Mouse (Mus musculus) heart, embryonic 14.5 days (tissue): ENCODE data around the gene Prr23a3. TPM values are rescaled to one million over a fixed set of nuclear protein-coding genes. Genes with fewer than 3 reads are reported as not detected.

ENCODE experiments used
- polyA plus RNA-seq: library from polyadenylated mRNA; unstranded; fragments of >200 nt; fragmentation: Nextera tagmentation; extraction: Ambion mirVana; gene quantifications from 2 replicates; pipeline ENCODE4 v1.2.1, GENCODE M21; 2014

Prr23a3 gene
- polyA plus RNA-seq, 1 experiment from 2014 or later: not detected

Other genes starting within 250 kb of the Prr23a3 start
- gene Prr23a1, start 22.3 kb upstream of the Prr23a3 start, polyA plus RNA-seq: not detected in 2 replicates
- not detected in 2 replicates for gene Prr23a2, start 8.3 kb upstream of the Prr23a3 start, polyA plus RNA-seq
- not detected in 2 replicates for gene 7420426K07Rik, start 38.4 kb downstream of the Prr23a3 start, polyA plus RNA-seq
- not detected in 2 replicates for gene Foxl2, start 90.5 kb downstream of the Prr23a3 start, polyA plus RNA-seq
- gene Faim, start 121.6 kb downstream of the Prr23a3 start, polyA plus RNA-seq: 32.3 and 32.5 TPM in 2 replicates
- gene Gm1123, start 170.9 kb downstream of the Prr23a3 start, polyA plus RNA-seq: 0.12 and 0.18 TPM in 2 replicates